Mouse (Mus musculus) liver, embryonic 13.5 days (tissue): ENCODE measurements around the gene Ift80. TPM values are rescaled to one million over a fixed set of nuclear protein-coding genes. Genes with fewer than 3 reads are reported as not detected.
A peak's percentile ranks its signal among the peaks of the same experiment; 100 is the strongest.
"Not testable (repeated sequence)": the region's sequence is repeated elsewhere in the genome, so short reads cannot be mapped to it uniquely, and the experiment has no call there.

ENCODE experiments used
- ATAC-seq: fragments of 200-750 bp; cut with Nextera tagmentation; 2 replicates; pipeline ENCODE4 v1.8.0; 2017; ENCODE audit warnings: low read depth, mild to moderate bottlenecking, moderate number of reproducible peaks, moderate library complexity
- DNase-seq: peaks from one replicate; pipeline ENCODE4 v3.0.0; 2022
- H3K27ac ChIP-seq: fragments of 300-500 bp; sonication (generic); 2 replicates; pipeline ENCODE4 v1.5.1; 2015; ENCODE audit warnings: moderate library complexity, mild to moderate bottlenecking, inconsistent platforms
- H3K27me3 ChIP-seq: fragments of 300-500 bp; sonication (generic); 2 replicates; pipeline ENCODE4 v1.6.1; 2015; ENCODE audit warnings: mild to moderate bottlenecking, inconsistent platforms
- H3K36me3 ChIP-seq: fragments of 300-500 bp; sonication (generic); 2 replicates; pipeline ENCODE4 v1.6.1; 2015; ENCODE audit warnings: mild to moderate bottlenecking, inconsistent platforms
- H3K4me1 ChIP-seq: fragments of 300-500 bp; sonication (generic); replicated peaks from 2 replicates; pipeline ENCODE4 v1.6.1; 2015; ENCODE audit warnings: inconsistent platforms
- H3K4me2 ChIP-seq: fragments of 300-500 bp; sonication (generic); 2 replicates; pipeline ENCODE4 v1.6.1; 2015; ENCODE audit warnings: inconsistent platforms, mild to moderate bottlenecking, moderate library complexity
- H3K4me3 ChIP-seq: fragments of 300-500 bp; sonication (generic); replicated peaks from 2 replicates; pipeline ENCODE4 v1.5.1; 2015; ENCODE audit warnings: mild to moderate bottlenecking, inconsistent platforms
- H3K9ac ChIP-seq: fragments of 300-500 bp; sonication (generic); 2 replicates; pipeline ENCODE4 v1.6.1; 2015; ENCODE audit warnings: mild to moderate bottlenecking, inconsistent platforms
- H3K9me3 ChIP-seq: fragments of 300-500 bp; sonication (generic); replicated peaks from 2 replicates; pipeline ENCODE4 v1.6.1; 2016; ENCODE audit warnings: inconsistent platforms
- WGBS: fragments of 180-500 bp; shearing (Covaris S2); methylation state at CpG from one replicate; pipeline ENCODE4 v1.1.7; 2015; ENCODE audit not compliant: insufficient replicate concordance; 5-methylcytosine and 5-hydroxymethylcytosine counted together
- polyA plus RNA-seq: library from polyadenylated mRNA; unstranded; fragments of >200 nt; fragmentation: Nextera tagmentation; extraction: Ambion mirVana; gene quantifications from 2 replicates; pipeline ENCODE4 v1.2.1, GENCODE M21; 2015

Gene Ift80
- polyA plus RNA-seq, 1 experiment from 2014 or later, result 5.9 TPM

- Histone ChIP-seq H3K27me3 (no peaks in the 10 kb centered on the region), H3K4me1 (no peaks in the 10 kb centered on the region), H3K27ac (no peak overlapping the region), H3K4me3 (no peak overlapping the region), H3K36me3 (peaks cover 84% of the 10 kb centered on the region), H3K9me3 (no peaks in the 10 kb centered on the region), H3K4me2 (no peak overlapping the region), H3K9ac (no peak overlapping the region)
- ATAC-seq (0 out of 2 replicates have a peak, but pooled peaks have one; percentile 50), DNase-seq (no peak)
- WGBS, result 72% methylated on average over 1 of the region's 1 CpGs
Observed at GRCm38 (mm10) chr3:69026133-69026783, 21.9 kb upstream of the Ift80 start.

- Histone ChIP-seq H3K4me2 (no peak overlapping the region), H3K9ac (no peak overlapping the region), H3K4me3 (no peak overlapping the region), H3K27ac (no peak overlapping the region), H3K36me3 (peaks cover 88% of the 10 kb centered on the region), H3K27me3 (no peaks in the 10 kb centered on the region), H3K9me3 (no peaks in the 10 kb centered on the region), H3K4me1 (no peaks in the 10 kb centered on the region)
- DNase-seq (no peak), ATAC-seq (no peak)
Observed at GRCm38 (mm10) chr3:69020764-69021163, 16.4 kb upstream of the Ift80 start.

DNA sequence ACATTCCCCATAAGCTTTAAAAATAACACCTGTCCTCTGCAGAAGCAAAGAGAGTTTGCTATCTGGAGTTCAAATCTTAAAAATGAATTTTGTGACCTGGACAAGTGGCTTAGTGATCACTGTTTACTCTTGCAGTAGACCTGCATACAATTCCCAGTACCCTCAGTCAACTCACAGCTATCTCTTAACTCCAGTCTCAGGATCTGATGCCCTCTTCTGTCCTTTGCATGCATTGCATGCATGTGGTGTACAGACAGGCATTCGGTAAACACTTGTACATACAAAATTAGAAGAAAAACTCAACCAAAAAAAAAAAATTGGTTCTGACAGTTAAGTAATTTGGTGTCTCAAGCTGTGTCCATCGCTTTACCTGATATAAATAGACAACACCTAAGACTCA lies 15.9 kb upstream of the Ift80 start:
- no peak overlapping the region for H3K27ac ChIP-seq
- 91% methylated on average over 2 of the region's 2 CpGs for WGBS
- H3K27me3 ChIP-seq, result no peaks in the 10 kb centered on the region
- ATAC-seq, result 0 out of 2 replicates have a peak, but pooled peaks have one; percentile 56
- no peak overlapping the region for H3K4me2 ChIP-seq
- no peaks in the 10 kb centered on the region for H3K4me1 ChIP-seq
- peaks cover 87% of the 10 kb centered on the region for H3K36me3 ChIP-seq
- H3K4me3 ChIP-seq, result no peak overlapping the region
- no peaks in the 10 kb centered on the region for H3K9me3 ChIP-seq
- no peak overlapping the region for H3K9ac ChIP-seq
- peak; percentile 31 for DNase-seq

GRCm38 (mm10) chr3:69018635-69019034 lies 14.3 kb upstream of the Ift80 start:
- ATAC-seq, DNase-seq, H3K4me2 ChIP-seq, H3K4me1 ChIP-seq, H3K9me3 ChIP-seq, H3K4me3 ChIP-seq, H3K27me3 ChIP-seq, H3K27ac ChIP-seq, H3K9ac ChIP-seq: not testable (repeated sequence)
- 90% methylated on average over 2 of the region's 2 CpGs for WGBS
- peaks cover 88% of the 10 kb centered on the region for H3K36me3 ChIP-seq

- Histone ChIP-seq H3K36me3 (peaks cover 87% of the 10 kb centered on the region), H3K9me3 (no peaks in the 10 kb centered on the region), H3K4me1 (no peaks in the 10 kb centered on the region), H3K9ac (no peak overlapping the region), H3K27ac (no peak overlapping the region), H3K4me2 (no peak overlapping the region), H3K4me3 (no peak overlapping the region), H3K27me3 (no peaks in the 10 kb centered on the region)
- ATAC-seq (no peak), DNase-seq (no peak)
- WGBS, result 82% methylated on average over 3 of the region's 3 CpGs
Observed at GRCm38 (mm10) chr3:69017181-69017580, 12.8 kb upstream of the Ift80 start.

GRCm38 (mm10) chr3:69008873-69009272 lies 4.5 kb upstream of the Ift80 start:
- Histone ChIP-seq H3K4me3 (no peak overlapping the region), H3K36me3 (peaks cover 46% of the 10 kb centered on the region), H3K4me1 (peaks cover 23% of the 10 kb centered on the region), H3K9me3 (no peaks in the 10 kb centered on the region), H3K27ac (no peak overlapping the region), H3K4me2 (peak overlapping the region; percentile 44), H3K9ac (peak overlapping the region; percentile 43; the same call in 1 of the 2 replicates), H3K27me3 (no peaks in the 10 kb centered on the region)
- 55% methylated on average over 2 of the region's 2 CpGs for WGBS
- ATAC-seq (no peak), DNase-seq (no peak)

DNA sequence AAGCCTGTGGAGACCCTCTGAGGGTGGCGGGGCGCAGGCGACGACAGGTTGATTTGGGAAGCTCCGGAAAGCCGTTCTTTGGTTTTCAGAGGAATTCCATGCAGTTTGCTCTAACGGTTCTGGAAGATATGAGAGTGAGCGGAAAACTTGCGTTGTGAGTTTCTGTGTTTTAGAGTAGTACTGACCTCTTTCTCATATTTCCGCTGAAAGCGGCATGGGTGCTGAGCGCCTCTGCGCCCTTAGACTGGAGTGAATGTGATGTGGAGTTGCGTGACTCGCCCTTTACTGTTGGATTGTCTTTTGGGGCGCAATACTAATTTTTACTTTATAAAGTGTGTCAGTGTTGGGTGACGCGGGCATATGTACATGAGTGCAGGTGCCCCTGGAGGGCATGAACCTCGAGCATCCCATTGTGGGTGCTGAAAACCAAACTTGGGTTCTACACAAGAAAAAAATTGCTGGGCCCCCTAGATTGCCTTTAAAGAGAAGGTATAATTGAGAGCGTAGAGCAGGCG lies 1.9 kb upstream of the Ift80 start:
- ATAC-seq, result no peak
- H3K4me1 ChIP-seq, result peaks cover 36% of the 10 kb centered on the region
- whole genome bisulfite sequencing, result 3% methylated on average over 21 of the region's 21 CpGs

DNA sequence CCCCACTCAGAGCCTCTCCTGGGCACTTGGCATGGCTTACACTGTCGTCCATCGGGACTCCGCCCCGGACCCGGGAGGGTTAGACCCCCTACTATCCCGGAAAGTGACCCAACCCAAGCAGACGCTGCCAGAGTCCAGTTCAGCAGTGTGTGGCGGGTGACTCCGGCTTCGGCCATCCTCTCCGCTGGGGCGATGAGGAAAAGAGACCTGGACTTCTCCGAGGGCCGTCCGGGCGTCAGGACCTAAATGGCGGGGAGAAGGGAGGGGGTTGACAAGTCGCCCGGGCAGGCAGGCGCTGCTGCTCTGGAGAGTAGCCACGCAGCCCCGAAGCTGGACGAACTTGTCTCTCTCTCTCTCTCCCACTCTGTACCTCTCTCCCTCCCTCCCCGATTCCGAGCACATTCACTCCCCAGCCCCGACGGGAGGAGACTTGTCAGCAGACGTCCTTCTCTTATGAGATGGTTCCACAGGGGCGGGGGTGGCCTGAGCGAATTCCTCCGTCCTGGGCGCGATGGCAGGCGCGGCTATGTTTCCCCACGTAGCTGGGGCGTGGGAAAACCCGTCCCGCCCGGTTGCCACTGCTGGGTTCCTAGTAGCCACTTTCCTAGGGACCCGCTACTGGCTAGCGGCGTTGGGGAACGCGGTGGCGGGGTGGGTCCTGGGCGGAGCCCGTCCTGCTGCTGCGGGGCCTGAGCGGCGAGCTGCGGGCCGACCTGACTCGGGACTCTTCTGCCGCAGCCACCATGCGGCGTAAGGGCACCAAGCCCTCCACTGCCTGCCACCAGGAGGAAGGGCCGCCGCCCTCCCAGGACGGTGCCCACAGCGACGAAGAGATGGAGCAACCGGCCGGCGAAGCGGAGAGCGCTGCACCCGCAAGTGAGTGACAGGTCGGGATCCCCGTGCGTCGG lies 1.2 kb upstream of the Ift80 start:
- DNase-seq (peak; percentile 63), ATAC-seq (peak; percentile 66)
- Histone ChIP-seq H3K4me1 (peaks cover 36% of the 10 kb centered on the region), H3K9me3 (0 out of 2 replicates have a peak, but pooled peaks cover 3% of the 10 kb centered on the region), H3K4me3 (peak overlapping the region; percentile 81), H3K27ac (peak overlapping the region; percentile 99), H3K4me2 (peak overlapping the region; percentile 88), H3K9ac (peak overlapping the region; percentile 100), H3K27me3 (no peaks in the 10 kb centered on the region), H3K36me3 (peaks cover 30% of the 10 kb centered on the region)
- WGBS, result under 1% methylated on average over 72 of the region's 72 CpGs

More for the DNA sequence above, 1.9 kb upstream of the Ift80 start:
- Histone ChIP-seq H3K9me3 (0 out of 2 replicates have a peak, but pooled peaks cover 3% of the 10 kb centered on the region), H3K9ac (peak overlapping the region; percentile 100), H3K4me3 (peak overlapping the region; percentile 81), H3K27ac (peak overlapping the region; percentile 99), H3K4me2 (peak overlapping the region; percentile 88), H3K27me3 (no peaks in the 10 kb centered on the region), H3K36me3 (peaks cover 30% of the 10 kb centered on the region)
- peak; percentile 6 for DNase-seq

- H3K27me3 ChIP-seq, result no peaks in the 10 kb centered on the region
- H3K9ac ChIP-seq, result peak overlapping the region; percentile 79
- H3K4me1 ChIP-seq, result peaks cover 30% of the 10 kb centered on the region
- H3K27ac ChIP-seq, result peak overlapping the region; percentile 73
- 3% methylated on average over 7 of the region's 7 CpGs for WGBS
- peak overlapping the region; percentile 69 for H3K4me2 ChIP-seq
- ATAC-seq, result no peak
- H3K9me3 ChIP-seq, result 0 out of 2 replicates have a peak, but pooled peaks cover 3% of the 10 kb centered on the region
- no peak for DNase-seq
- H3K4me3 ChIP-seq, result peak overlapping the region; percentile 81
- peaks cover 24% of the 10 kb centered on the region for H3K36me3 ChIP-seq
Observed at GRCm38 (mm10) chr3:69004055-69004436, 324 bp downstream of the Ift80 start.

DNA sequence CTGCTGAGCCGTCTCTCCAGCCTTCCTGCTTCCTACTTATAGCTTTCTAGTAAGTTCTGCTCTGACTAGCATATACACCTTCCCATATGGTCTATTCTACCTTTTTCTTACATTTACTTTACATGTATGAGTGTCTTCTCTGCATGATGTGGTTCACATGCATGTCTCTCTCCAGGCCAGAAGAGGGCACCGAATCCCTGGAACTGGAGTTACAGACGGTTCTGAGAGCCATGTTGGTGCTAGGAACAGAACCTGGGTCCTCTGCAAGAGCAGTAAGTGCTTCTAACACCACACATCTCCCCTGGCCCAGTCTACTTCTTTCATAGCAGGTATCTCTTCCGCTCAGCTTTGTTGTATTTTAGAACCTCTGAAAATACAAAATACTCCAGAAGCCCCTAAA lies 1.6 kb downstream of the Ift80 start:
- Histone ChIP-seq H3K4me2 (peak overlapping the region; percentile 69; the same call in 1 of the 2 replicates), H3K27me3 (no peaks in the 10 kb centered on the region), H3K4me3 (peak overlapping the region; percentile 81), H3K9me3 (0 out of 2 replicates have a peak, but pooled peaks cover 3% of the 10 kb centered on the region), H3K36me3 (peaks cover 20% of the 10 kb centered on the region), H3K4me1 (peaks cover 23% of the 10 kb centered on the region), H3K27ac (no peak overlapping the region), H3K9ac (no peak overlapping the region)
- no peak for DNase-seq
- no peak for ATAC-seq
- 82% methylated on average over 4 of the region's 4 CpGs for WGBS

DNA sequence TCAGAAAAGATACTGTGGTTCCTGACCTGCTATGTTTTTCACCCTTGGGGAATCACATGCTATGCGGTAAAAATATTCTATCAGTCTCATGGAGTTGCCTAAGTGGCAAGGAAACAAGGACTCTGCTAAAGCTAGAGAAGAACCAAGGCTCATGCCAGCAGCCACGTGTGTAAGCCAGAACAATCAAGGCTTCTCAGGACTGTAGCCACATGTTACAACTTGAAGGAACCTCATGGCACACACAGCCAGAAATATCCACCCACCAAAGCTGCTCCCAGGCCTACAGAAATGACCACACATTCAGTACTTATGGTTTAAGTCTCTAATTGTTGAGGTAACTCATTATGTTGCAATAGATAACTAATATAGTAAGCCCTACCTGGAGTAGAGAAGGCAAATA lies 17.8 kb downstream of the Ift80 start:
- no peak overlapping the region for H3K4me2 ChIP-seq

More for the DNA sequence above, 17.8 kb downstream of the Ift80 start:
- WGBS, result 75% methylated on average over 2 of the region's 2 CpGs
- Histone ChIP-seq H3K27me3 (no peaks in the 10 kb centered on the region), H3K4me3 (no peak overlapping the region), H3K9me3 (no peaks in the 10 kb centered on the region), H3K27ac (no peak overlapping the region), H3K9ac (no peak overlapping the region), H3K4me1 (no peaks in the 10 kb centered on the region), H3K36me3 (peaks cover 25% of the 10 kb centered on the region)
- no peak for DNase-seq
- no peak for ATAC-seq
